Mouse (Mus musculus) frontal cortex, adult (tissue): Measurements from ENCODE around the gene Tnfrsf25.

Experiments used
- ATAC-seq: cut with Nextera tagmentation; 2 replicates; pipeline ENCODE4 v1.9.2; 2017; ENCODE audit warnings: mild to moderate bottlenecking, moderate library complexity, mixed read lengths; ENCODE audit not compliant: low TSS enrichment

Gene Tnfrsf25

DNA sequence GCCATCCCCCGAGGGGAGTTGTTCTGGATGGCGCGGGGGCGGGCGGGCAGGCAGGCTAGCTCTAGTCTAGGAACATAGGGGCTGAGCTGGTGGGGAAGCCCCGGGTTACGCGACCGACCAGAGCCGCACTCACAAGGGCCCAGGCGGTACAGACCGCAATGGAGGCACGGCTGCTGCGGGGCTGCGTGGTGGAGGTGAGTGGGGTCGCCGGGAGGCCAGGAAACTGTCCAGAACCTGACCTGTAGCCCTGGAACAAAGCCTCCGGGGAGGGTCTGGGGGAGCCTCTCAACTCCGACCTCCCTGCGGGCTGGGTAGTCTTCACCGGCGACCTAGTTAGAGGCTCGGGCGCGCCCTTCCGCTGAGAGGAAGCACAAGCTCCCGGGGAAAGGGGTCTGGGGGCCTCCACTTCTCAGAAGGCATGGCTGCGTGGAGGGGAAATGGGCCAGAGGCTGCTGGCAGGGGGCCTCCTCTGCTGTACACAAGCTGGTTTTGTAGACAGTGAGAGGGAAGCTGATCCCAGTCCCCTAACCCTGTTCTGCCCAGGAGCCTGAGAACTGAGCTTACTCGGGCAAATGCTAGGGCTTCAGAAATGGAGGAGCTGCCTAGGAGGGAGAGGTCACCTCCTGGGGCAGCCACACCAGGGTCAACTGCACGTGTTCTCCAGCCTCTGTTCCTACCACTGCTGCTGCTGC lies at the start of gene Tnfrsf25:
TSS of gene Tnfrsf25 (plus strand) at position 14 of the 692 bp plus-strand sequence.
- ATAC-seq, result no peak

- no peak for ATAC-seq
Measured at GRCm38 (mm10) chr4:152067280-152067679, 48.5 kb upstream of the Tnfrsf25 start.

DNA sequence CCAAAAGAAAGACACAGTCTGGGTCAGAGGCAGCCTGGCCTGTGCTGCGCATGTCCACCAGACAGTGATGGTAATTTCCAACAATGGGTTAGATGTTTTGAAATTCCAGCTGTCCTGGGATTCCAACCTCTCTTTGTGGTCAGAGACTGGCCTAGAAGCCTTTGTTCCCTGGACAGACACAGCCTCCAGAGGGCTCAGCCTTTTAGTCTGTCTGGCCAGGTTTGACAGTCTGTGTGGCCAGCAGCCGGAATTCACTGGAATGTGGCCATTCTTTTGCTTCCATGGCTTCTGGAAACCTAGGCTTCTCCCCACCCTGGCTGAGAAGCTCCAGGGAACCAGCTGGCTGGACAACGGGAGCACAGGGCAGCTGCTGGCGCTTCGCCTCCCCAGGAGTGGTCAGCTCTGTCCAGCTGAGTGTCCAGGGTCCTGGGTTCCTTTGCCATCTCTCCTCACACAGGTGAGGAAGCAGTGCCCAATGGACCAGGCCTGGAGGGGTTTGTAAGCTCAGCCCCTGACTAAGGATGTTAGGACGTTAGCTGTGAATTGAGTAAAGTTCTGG lies 47.5 kb upstream of the Tnfrsf25 start:
- ATAC-seq, result no peak

DNA sequence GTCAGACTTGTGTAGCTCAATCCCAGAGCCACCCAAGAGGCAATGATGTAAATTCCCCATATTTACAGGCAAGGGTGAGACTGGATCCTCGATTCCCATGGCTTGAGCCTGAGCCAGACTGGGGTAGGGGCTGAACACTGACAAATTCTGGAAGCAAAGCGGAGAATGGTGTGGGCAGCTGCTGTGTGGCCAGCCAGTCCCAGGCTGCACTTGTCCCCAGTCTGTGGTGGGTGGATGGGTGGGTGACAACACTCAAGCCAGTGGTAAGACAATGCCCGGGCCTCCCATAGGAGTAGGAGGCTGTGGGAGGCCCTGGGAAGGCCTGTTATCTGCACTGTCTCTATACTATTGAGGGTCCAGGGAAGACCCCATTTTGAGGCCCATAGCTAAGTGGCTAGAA lies 46.5 kb upstream of the Tnfrsf25 start:
- ATAC-seq, result no peak

- no peak for ATAC-seq
Measured at GRCm38 (mm10) chr4:152070494-152071396, 45.0 kb upstream of the Tnfrsf25 start.

- peak; percentile 41; the same call in 1 of the 2 replicates for ATAC-seq
Measured at GRCm38 (mm10) chr4:152072121-152072601, 43.6 kb upstream of the Tnfrsf25 start, which contains the start of gene Plekhg5. TSS of gene Plekhg5 (plus strand) at chr4:152072498.

- no peak for ATAC-seq
Measured at GRCm38 (mm10) chr4:152072655-152073054, 43.1 kb upstream of the Tnfrsf25 start.

- no peak for ATAC-seq
Measured at GRCm38 (mm10) chr4:152073715-152074114, 42.0 kb upstream of the Tnfrsf25 start.

DNA sequence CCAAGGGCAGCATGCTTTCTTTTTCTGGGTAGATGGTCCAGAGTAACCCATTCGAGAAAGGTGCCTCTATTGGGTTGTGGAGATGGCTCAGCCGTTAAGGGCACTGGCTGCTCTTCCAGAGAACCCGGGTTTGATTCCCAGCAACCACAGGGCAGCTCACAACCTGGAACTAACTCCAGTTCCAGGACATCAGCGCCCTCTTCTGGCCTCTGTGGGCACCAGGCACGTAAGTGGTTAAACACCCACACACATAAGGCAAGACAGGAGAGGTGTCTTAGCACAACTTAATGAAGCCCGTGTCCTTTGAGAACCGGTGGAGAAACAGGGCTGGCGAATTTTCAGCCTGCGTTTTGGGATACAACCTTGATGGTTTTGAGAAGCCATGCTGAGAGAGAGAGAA lies 41.2 kb upstream of the Tnfrsf25 start:
- no peak for ATAC-seq

DNA sequence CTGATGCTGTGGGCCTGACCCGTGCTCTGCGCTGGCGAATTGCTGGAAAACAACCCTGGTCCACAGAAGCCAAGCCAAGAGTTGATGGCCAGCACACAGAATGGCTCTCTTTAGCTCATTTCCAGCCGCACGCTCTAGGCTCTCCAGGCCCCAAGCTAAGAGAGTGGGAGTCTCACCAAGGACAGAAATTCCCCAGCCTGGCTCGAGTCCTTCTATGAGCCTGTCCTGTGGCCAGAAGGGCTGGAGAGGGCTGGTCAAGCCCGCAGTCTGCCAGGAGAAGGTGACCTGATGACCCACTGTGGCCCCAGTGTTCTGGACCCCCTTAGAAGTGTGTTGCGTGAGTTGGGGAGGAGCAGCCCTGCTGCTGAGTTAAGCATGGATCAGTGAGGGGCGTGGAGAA lies 38.5 kb upstream of the Tnfrsf25 start:
- ATAC-seq, result no peak

DNA sequence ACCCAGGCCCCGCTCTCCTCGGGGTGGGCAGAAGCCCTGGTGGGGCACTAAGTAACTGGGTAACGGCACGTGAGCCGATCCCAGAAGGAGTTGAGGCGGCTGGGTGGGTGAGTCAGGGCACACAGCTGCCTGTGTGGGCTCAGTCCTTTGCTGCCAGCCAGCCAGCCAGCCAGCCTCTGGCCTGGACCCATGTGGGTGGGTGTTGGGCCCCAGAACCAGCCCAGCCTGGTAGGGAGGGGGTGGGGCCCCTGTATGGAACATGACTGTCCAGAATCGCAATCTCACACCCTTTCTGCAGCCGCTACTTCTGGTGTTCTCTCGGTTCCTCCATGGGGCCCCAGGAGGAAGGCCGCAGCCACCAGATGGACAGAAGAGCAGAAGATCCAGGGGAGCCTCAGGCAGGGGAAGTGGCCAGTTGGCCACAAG lies 37.6 kb upstream of the Tnfrsf25 start:
- peak; percentile 50; the same call in 1 of the 2 replicates for ATAC-seq

DNA sequence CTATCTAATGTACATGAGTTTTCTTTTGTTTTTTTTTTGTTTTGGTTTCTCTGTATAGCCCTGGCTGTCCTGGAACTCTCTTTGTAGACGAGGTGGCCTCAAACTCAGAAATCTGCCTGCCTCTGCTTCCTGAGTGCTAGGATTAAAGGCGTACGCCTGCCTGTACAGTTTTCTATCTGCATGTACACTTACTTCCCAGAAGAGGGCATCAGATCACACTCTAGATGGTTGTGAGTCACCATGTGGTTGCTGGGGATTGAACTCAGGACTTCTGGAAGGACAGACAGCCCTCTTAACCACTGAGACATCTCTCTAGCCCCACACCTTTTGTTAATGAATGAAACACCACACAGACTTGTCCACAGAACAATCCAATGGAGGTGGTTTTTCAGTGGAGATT lies 36.5 kb upstream of the Tnfrsf25 start:
- ATAC-seq, result no peak

DNA sequence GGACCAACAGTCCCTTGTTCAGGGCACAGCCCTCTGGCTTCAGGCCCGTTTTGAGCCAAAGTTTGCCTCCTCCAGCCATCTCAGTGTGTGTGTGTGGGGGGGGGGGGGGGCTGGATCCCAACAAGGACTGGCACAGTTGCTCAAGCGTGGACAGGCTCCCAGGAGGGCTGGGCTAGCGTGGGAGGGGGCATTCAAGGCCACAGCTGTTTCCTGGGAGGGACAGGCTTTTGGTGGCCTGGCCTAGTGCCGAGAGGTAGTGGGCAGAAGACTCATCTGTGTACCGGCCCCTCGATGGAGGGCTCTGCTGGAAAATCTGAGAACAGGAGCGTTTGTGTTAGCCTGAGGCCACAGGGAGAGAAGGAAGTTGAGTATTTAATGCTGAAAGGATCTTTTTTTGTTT lies 35.8 kb upstream of the Tnfrsf25 start:
- no peak for ATAC-seq

DNA sequence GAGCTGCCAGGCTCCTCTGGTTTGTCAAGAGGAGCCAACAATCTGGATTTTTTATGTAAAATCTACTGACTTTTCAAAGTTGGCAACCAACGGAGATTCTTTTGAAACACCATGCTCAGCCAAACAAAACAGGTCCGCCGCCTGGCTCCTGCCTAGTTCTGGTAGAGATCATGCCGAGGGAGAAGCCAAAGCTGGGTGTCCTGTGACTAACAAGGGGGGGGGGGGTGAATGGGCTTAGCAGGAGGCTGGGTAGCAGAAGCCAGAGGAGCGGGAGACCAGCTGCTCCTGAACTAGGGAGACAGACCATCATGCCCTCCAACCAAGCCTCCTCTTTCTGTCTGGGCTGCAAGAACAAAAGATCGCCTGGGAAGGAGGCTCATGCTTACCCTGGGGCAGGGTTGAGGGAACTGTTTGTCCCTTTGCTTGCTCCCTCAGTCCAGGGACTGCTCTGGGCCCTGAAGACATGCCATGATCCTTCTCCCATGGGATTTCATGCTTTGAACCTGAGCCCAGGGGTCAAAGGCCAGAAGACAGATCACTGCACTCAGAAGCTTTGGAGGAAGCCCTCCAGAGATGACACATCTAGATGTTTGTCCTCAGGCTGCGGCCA lies 32.0 kb upstream of the Tnfrsf25 start:
- ATAC-seq, result no peak

DNA sequence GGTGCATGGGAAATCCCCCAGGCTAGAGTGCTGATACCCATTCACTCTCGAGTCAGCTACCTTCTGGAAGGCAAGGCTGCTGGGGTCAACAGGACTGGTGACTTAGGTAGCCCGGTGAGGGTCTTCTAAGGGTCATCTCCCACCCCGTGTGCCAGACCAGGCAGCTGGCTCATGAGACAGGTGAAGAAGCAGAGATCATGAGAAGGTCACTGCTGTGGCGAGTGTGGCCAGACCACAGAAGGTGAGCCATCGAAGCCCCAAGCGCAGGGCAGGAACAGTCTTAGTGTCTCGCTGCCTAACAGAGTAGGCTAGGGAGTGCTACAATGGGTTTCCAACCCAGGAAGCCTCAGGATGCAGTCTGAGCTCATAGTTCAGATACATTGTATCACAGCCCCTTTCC lies 31.1 kb upstream of the Tnfrsf25 start:
- ATAC-seq, result no peak

- ATAC-seq, result peak; percentile 31
Measured at GRCm38 (mm10) chr4:152086505-152087210, 29.1 kb upstream of the Tnfrsf25 start.

GRCm38 (mm10) chr4:152087211-152088081 lies 28.3 kb upstream of the Tnfrsf25 start:
- no peak for ATAC-seq

- peak; percentile 13; the same call in 1 of the 2 replicates for ATAC-seq
Measured at GRCm38 (mm10) chr4:152088133-152088532, 27.6 kb upstream of the Tnfrsf25 start.

GRCm38 (mm10) chr4:152088556-152089120 lies 27.1 kb upstream of the Tnfrsf25 start:
- peak; percentile 62 for ATAC-seq

DNA sequence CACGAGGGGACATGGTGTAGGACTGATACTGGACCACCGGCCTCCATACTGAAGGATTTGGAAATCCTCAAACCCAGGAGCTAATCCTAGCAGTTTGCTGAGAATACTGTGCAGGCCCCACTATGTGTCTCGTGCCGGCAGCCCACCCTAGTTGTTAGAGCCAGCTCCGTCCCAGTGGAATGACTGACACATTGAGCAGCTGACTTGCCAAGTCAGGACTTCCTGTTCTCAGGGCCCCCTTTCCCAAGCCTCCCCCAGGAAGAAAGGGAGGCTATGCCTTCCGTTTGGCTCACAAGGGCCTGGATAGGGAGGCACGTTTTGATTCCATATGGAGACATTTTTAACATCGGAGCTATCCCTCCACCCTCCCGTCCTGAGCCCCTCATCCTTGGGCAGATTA lies 25.5 kb upstream of the Tnfrsf25 start:
- ATAC-seq, result no peak
